Mouse (Mus musculus) ovary, postnatal 10 days (tissue): Measurements from ENCODE around the gene Tbc1d16.

Experiments
- DNase-seq: peaks from one replicate; pipeline ENCODE4 v3.0.0; 2022; ENCODE audit warnings: low spot score

The Tbc1d16 gene

GRCm38 (mm10) chr11:119207986-119208385 is 20.3 kb downstream of the Tbc1d16 start:
- no peak for DNase-seq

- no peak for DNase-seq
Measured at GRCm38 (mm10) chr11:119206562-119206961, 21.7 kb downstream of the Tbc1d16 start.

- DNase-seq, result no peak
Measured at GRCm38 (mm10) chr11:119205738-119206137, 22.6 kb downstream of the Tbc1d16 start.

GRCm38 (mm10) chr11:119203423-119203822 is 24.9 kb downstream of the Tbc1d16 start:
- DNase-seq, result no peak

- DNase-seq, result no peak
Measured at GRCm38 (mm10) chr11:119199233-119199601, 29.1 kb downstream of the Tbc1d16 start.

- DNase-seq, result no peak
Measured at GRCm38 (mm10) chr11:119198564-119199232, 29.6 kb downstream of the Tbc1d16 start.

- no peak for DNase-seq
Measured at GRCm38 (mm10) chr11:119197618-119198563, 30.4 kb downstream of the Tbc1d16 start.

GRCm38 (mm10) chr11:119192605-119193004 is 35.7 kb downstream of the Tbc1d16 start:
- no peak for DNase-seq

GRCm38 (mm10) chr11:119192176-119192575 is 36.1 kb downstream of the Tbc1d16 start:
- no peak for DNase-seq

GRCm38 (mm10) chr11:119191606-119192081 is 36.7 kb downstream of the Tbc1d16 start:
- no peak for DNase-seq

GRCm38 (mm10) chr11:119190498-119190897 is 37.8 kb downstream of the Tbc1d16 start:
- DNase-seq, result no peak

- DNase-seq, result no peak
Measured at GRCm38 (mm10) chr11:119189319-119189718, 39.0 kb downstream of the Tbc1d16 start.

- no peak for DNase-seq
Measured at GRCm38 (mm10) chr11:119188389-119188788, 39.9 kb downstream of the Tbc1d16 start.

GRCm38 (mm10) chr11:119187800-119188197 is 40.5 kb downstream of the Tbc1d16 start:
- no peak for DNase-seq

GRCm38 (mm10) chr11:119186989-119187799 is 41.1 kb downstream of the Tbc1d16 start:
- DNase-seq, result no peak

- DNase-seq, result no peak
Measured at GRCm38 (mm10) chr11:119186381-119186780, 41.9 kb downstream of the Tbc1d16 start.

- DNase-seq, result no peak
Measured at GRCm38 (mm10) chr11:119183684-119184310, 44.5 kb downstream of the Tbc1d16 start.

GRCm38 (mm10) chr11:119181861-119182395 is 46.4 kb downstream of the Tbc1d16 start:
- no peak for DNase-seq

- no peak for DNase-seq
Measured at GRCm38 (mm10) chr11:119180824-119181582, 47.3 kb downstream of the Tbc1d16 start.

GRCm38 (mm10) chr11:119178317-119178716 is 50.0 kb downstream of the Tbc1d16 start:
- no peak for DNase-seq
